Mouse (Mus musculus) CH12.LX (cell line): ENCODE data around the gene Ddx39.

Source experiments
- CTCF ChIP-seq, 2 experiments: IDR thresholded peaks in 1 of 2; conservative IDR thresholded peaks in 1 of 2; 2 replicates each; pipeline ENCODE4 v1.5.1; 2011 to 2012; ENCODE audit warnings: low read depth in 2 of 2, low read length in 2 of 2, improper control_type of control experiment in 1 of 2, inconsistent platforms in 1 of 2, mild to moderate bottlenecking in 1 of 2, moderate library complexity in 1 of 2
- EP300 ChIP-seq: IDR thresholded peaks from 2 replicates; pipeline ENCODE4 v1.6.1; 2011; ENCODE audit warnings: low read length, improper control_type of control experiment
- GABPA ChIP-seq: IDR thresholded peaks from 2 replicates; pipeline ENCODE4 v1.6.1; 2012; ENCODE audit warnings: low read depth, low read length, improper control_type of control experiment, inconsistent platforms; ENCODE audit not compliant: insufficient replicate concordance
- PAX5 ChIP-seq: IDR thresholded peaks from 2 replicates; pipeline ENCODE4 v1.6.1; 2012; ENCODE audit warnings: low read length, inconsistent platforms, mixed read lengths
- POLR2A ChIP-seq: IDR thresholded peaks from 2 replicates; pipeline ENCODE4 v1.6.1; 2011; ENCODE audit warnings: low read depth, mild to moderate bottlenecking, improper control_type of control experiment, low read length
- SIN3A ChIP-seq: IDR thresholded peaks from 2 replicates; pipeline ENCODE4 v1.6.1; 2012; ENCODE audit warnings: low read length, improper control_type of control experiment, inconsistent platforms
- SMC3 ChIP-seq: IDR thresholded peaks from 2 replicates; pipeline ENCODE4 v1.6.1; 2011; ENCODE audit warnings: low read depth, low read length, improper control_type of control experiment
- TBP ChIP-seq: conservative IDR thresholded peaks from 2 replicates; pipeline ENCODE4 v1.6.1; 2011; ENCODE audit warnings: low read depth, low read length, improper control_type of control experiment
- TCF12 ChIP-seq: IDR thresholded peaks from 2 replicates; pipeline ENCODE4 v1.6.1; 2014; ENCODE audit warnings: low read depth, mild to moderate bottlenecking, inconsistent platforms, low read length, improper control_type of control experiment
- UBTF ChIP-seq: IDR thresholded peaks from 2 replicates; pipeline ENCODE4 v1.6.1; 2012; ENCODE audit warnings: low read depth, mild to moderate bottlenecking, inconsistent platforms, low read length, improper control_type of control experiment, moderate library complexity
- ZNF384 ChIP-seq: IDR thresholded peaks from 2 replicates; pipeline ENCODE4 v1.6.1; 2012; ENCODE audit warnings: low read depth, low read length, improper control_type of control experiment, inconsistent platforms

GRCm38 (mm10) chr8:83774221-83774620, 59.2 kb downstream of the Ddx39 start:
- no peak for TF ChIP-seq POLR2A
- TF ChIP-seq CTCF (conservative IDR thresholded peaks at IDR 0.05 in 1 of 2, IDR thresholded peaks at IDR 0.05 in 1 of 2; ENCODE audit: low read depth in 2 of 2, low read length in 2 of 2), result no peak
- TF ChIP-seq TCF12, result no peak
- TF ChIP-seq EP300, result no peak
- no peak for TF ChIP-seq UBTF
- TF ChIP-seq SMC3, result no peak
- no peak for TF ChIP-seq ZNF384
- TF ChIP-seq TBP, result no peak
- no peak for TF ChIP-seq PAX5
- TF ChIP-seq GABPA, result no peak
- no peak for TF ChIP-seq SIN3A
